Mouse (Mus musculus): ENCODE measurements around the gene Ambra1.

DNA sequence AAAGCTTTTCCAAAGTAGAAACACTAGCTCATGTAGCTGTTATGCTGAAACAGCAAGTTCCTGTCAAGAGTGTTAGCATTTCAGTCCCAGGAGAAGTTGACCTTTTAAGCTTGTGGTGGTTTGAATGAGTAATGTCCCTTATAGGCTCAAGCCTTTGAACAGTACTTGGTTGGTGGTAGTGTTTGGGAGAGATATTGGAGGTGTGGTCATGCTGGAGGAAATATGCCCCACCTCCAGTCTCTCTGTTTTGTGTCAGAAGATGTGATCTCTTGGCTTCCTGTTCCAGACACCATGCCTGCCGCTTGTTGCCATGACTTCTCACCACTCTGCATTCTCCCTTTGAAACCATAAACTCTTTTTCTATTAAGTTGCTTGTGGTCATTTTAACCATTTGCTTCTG lies 105.1 kb downstream of the Ambra1 start:
- TF ChIP-seq CTCF (IDR thresholded peaks at IDR 0.05; ENCODE audit: extremely low read depth, insufficient read depth, low read length): no peak
- no peak for TF ChIP-seq POLR2A (IDR thresholded peaks at IDR 0.05; ENCODE audit: extremely low read depth, insufficient read depth, low read length)
